Mouse (Mus musculus): ENCODE measurements at regions not wholly inside any gene's neighbourhood (a gene's known extent, or its start where the extent isn't known, plus 50 kb on each side); places are given as distances from the start of the nearest gene placed in this dataset.

GRCm38 (mm10) chr13:48193942-48194341 lies 67.1 kb upstream of the Id4 start:
- no peak for TF ChIP-seq CTCF (IDR thresholded peaks at IDR 0.05; ENCODE audit: low read depth, low read length)
- no peak for TF ChIP-seq POLR2A (IDR thresholded peaks at IDR 0.05; ENCODE audit: insufficient read depth, low read length)
- TF ChIP-seq EP300 (IDR thresholded peaks at IDR 0.05; ENCODE audit: insufficient read depth, low read depth, low read length), result no peak
